Mouse (Mus musculus) myocyte (in vitro differentiated cells): ENCODE results near the gene Ret.

Source experiments
- MAX ChIP-seq: IDR thresholded peaks from one replicate; pipeline ENCODE4 v1.6.1; 2011; ENCODE audit warnings: low read depth, mild to moderate bottlenecking, control low read depth
- MYOG ChIP-seq, 3 experiments: IDR thresholded peaks; one replicate each; pipeline ENCODE4 v1.6.1; 2011; ENCODE audit warnings: control low read depth in 2 of 3, low read depth in 2 of 3, mild to moderate bottlenecking in 2 of 3; ENCODE audit not compliant: insufficient read length in 2 of 3, control insufficient read depth in 1 of 3, insufficient read depth in 1 of 3
- POLR2A ChIP-seq: IDR thresholded peaks from one replicate; pipeline ENCODE4 v1.6.1; 2011; ENCODE audit warnings: low read depth, mild to moderate bottlenecking, control low read depth, moderate library complexity; ENCODE audit not compliant: insufficient read length
- TCF12 ChIP-seq: IDR thresholded peaks from one replicate; pipeline ENCODE4 v1.6.1; 2011; ENCODE audit warnings: mild to moderate bottlenecking, control low read depth; ENCODE audit not compliant: poor library complexity, insufficient read depth, severe bottlenecking
- USF1 ChIP-seq: IDR thresholded peaks from one replicate; pipeline ENCODE4 v1.6.1; 2011; ENCODE audit warnings: low read depth, mild to moderate bottlenecking, control low read depth, moderate library complexity

DNA sequence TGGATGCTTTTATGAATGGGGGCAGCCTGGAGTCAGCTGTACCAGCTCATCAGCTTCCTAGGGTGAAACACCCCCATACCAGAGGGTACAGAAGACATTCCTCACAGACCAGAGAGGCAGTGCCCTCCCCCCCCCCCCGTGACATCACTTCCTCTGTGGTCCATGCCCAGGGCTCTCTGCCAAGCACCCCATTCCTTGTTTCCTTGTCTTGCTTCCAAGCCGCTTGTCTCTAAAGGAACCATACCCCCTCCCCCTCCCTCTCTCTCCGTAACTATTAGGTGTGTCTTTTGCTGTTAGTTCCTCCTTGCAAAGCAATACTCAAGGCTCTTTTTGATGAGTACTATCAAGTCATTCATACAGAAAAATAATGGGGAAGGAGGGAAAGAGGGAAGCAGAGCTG lies 4.6 kb downstream of the Ret start:
- no peak for TF ChIP-seq POLR2A
- TF ChIP-seq USF1 = no peak
- TF ChIP-seq MYOG (IDR thresholded peaks at IDR 0.05; ENCODE audit: control insufficient read depth in 1 of 3, insufficient read depth in 1 of 3, insufficient read length in 2 of 3, low read depth in 2 of 3) = no peak
- no peak for TF ChIP-seq TCF12
- no peak for TF ChIP-seq MAX
